Mouse (Mus musculus): Measurements from ENCODE around the gene Olfr1241.

Olfr1241 gene

GRCm38 (mm10) chr2:89487026-89487425 lies at the start of gene Olfr1241:
Gene Olfr1241 (minus strand): TSS chr2:89487126.
- DNase-seq = no peak

GRCm38 (mm10) chr2:89531387-89531786 lies 44.5 kb upstream of the Olfr1241 start, which contains the start of gene Olfr1243:
Gene Olfr1243 (minus strand): TSS chr2:89531487.
- no peak for DNase-seq

- DNase-seq = no peak
Measured at GRCm38 (mm10) chr2:89498235-89498634, 11.3 kb upstream of the Olfr1241 start, which contains the start of gene Olfr1242. Gene Olfr1242 (minus strand): TSS chr2:89498335.

DNA sequence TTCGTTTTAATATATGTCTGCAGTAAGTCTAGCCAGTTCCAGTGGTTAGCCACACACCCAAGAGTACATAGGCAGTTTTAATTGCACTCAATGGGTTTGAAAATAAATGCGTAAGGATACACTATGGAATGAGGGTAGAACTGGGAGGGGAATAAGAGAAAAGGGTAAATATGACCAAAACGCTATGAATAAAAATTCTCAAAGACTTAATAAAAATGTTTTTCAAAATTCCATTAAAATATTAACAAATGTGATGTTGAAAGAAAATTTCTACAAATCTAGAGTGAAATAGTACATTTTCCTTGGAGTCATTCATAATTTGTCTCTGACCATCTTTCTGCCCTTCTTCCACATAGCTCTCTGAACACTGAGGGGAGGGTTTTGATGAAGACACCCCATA lies 44.0 kb downstream of the Olfr1241 start, which contains the start of gene Olfr1240:
Gene Olfr1240, minus strand, starts transcription at position 101 of the 400 bp plus-strand sequence.
- DNase-seq = no peak

Measured in liver (tissue).